Mouse (Mus musculus) megakaryocyte, embryonic 14.5 days (primary cell): ENCODE measurements around the gene Ppig.

Experiments used
- FLI1 ChIP-seq: IDR thresholded peaks from 2 replicates; pipeline ENCODE4 v1.6.1; 2012; ENCODE audit warnings: low read length, inconsistent platforms, mixed read lengths
- GATA1 ChIP-seq: IDR thresholded peaks from 3 replicates; pipeline ENCODE4 v1.6.1; 2012; ENCODE audit warnings: mixed read lengths, low read length, inconsistent platforms, borderline replicate concordance

- TF ChIP-seq GATA1 (no peak), FLI1 (no peak; the same call in 1 of the 2 replicates)
Observed at GRCm38 (mm10) chr2:69722650-69723518, 539 bp downstream of the Ppig start.
